Mouse (Mus musculus) heart, embryonic 10.5 days (tissue): ENCODE data around the gene Fgfr2. TPM values are rescaled to one million over a fixed set of nuclear protein-coding genes. Genes with fewer than 3 reads are reported as not detected.
"Not testable (repeated sequence)": the region's sequence is repeated elsewhere in the genome, so short reads cannot be mapped to it uniquely, and the experiment has no call there.

Experiments
- DNase-seq: peaks from one replicate; pipeline ENCODE4 v3.0.0-alpha.2; 2017; ENCODE audit warnings: low spot score
- H3K27ac ChIP-seq: fragments of 300-500 bp; sonication (generic); 2 replicates; pipeline ENCODE4 v1.5.1; 2016; ENCODE audit warnings: mild to moderate bottlenecking
- H3K27me3 ChIP-seq: fragments of 300-500 bp; sonication (generic); 2 replicates; pipeline ENCODE4 v1.6.1; 2016; ENCODE audit warnings: mild to moderate bottlenecking; ENCODE audit not compliant: poor library complexity, insufficient read depth, severe bottlenecking
- H3K36me3 ChIP-seq: fragments of 300-500 bp; sonication (generic); 2 replicates; pipeline ENCODE4 v1.6.1; 2016; ENCODE audit warnings: mild to moderate bottlenecking, moderate library complexity
- H3K4me1 ChIP-seq: fragments of 300-500 bp; sonication (generic); 2 replicates; pipeline ENCODE4 v1.6.1; 2016; ENCODE audit warnings: mild to moderate bottlenecking
- H3K4me3 ChIP-seq: fragments of 300-500 bp; sonication (generic); 2 replicates; pipeline ENCODE4 v1.5.1; 2016; ENCODE audit warnings: mild to moderate bottlenecking, moderate library complexity
- H3K9me3 ChIP-seq: fragments of 300-500 bp; sonication (generic); 2 replicates; pipeline ENCODE4 v1.6.1; 2016; ENCODE audit warnings: mild to moderate bottlenecking, moderate library complexity
- WGBS: fragments of 180-500 bp; shearing (Covaris S2); methylation state at CpG from one replicate; pipeline ENCODE4 v1.1.7; 2016; 5-methylcytosine and 5-hydroxymethylcytosine counted together
- polyA plus RNA-seq: library from polyadenylated mRNA; unstranded; fragments of >200 nt; fragmentation: Nextera tagmentation; extraction: Ambion mirVana; gene quantifications from 2 replicates; pipeline ENCODE4 v1.2.1, GENCODE M21; 2016

Gene Fgfr2
- polyA plus RNA-seq, 1 experiment from 2014 or later, result 46.6 TPM

DNA sequence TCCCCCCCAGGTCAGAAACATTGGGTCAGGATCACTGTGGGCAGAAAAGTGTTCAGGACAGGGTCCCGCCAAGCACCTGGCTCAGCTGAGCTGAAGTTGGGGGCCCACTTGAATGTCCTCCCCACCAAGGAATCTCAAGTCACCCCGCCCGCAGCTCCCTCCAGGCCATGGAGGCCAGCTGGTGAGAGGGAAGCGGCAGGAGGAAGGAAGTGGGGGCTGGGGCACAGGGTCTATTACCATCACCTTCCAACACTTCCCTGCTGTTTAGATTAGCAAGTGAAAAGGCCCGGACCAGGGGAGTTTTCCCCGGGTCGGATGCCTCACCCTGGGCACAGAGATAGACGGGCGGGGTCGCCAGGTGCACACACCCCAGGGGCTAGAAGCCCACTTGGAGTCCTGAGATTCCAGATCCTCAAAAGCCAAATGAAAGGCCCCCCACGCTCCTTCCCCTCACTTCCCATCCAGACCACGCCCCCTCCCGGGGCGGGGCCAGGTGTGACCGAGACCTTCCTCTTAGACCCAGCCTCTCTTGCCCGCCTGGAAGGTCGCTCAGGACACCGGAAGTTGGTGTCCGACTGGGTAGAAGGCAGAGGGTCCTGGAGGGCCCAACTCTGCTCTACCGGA is 8.2 kb downstream of the Fgfr2 start:
- peak; percentile 84 for DNase-seq
- peak overlapping the region; percentile 51 for H3K4me3 ChIP-seq
- peak overlapping the region; percentile 85 for H3K27ac ChIP-seq
- 8% methylated on average over 20 of the region's 20 CpGs for WGBS
- peaks cover 3% of the 10 kb centered on the region; the same call in 1 of the 2 replicates for H3K36me3 ChIP-seq
- H3K27me3 ChIP-seq, result no peaks in the 10 kb centered on the region
- H3K9me3 ChIP-seq, result no peaks in the 10 kb centered on the region
- peaks cover 83% of the 10 kb centered on the region for H3K4me1 ChIP-seq

DNA sequence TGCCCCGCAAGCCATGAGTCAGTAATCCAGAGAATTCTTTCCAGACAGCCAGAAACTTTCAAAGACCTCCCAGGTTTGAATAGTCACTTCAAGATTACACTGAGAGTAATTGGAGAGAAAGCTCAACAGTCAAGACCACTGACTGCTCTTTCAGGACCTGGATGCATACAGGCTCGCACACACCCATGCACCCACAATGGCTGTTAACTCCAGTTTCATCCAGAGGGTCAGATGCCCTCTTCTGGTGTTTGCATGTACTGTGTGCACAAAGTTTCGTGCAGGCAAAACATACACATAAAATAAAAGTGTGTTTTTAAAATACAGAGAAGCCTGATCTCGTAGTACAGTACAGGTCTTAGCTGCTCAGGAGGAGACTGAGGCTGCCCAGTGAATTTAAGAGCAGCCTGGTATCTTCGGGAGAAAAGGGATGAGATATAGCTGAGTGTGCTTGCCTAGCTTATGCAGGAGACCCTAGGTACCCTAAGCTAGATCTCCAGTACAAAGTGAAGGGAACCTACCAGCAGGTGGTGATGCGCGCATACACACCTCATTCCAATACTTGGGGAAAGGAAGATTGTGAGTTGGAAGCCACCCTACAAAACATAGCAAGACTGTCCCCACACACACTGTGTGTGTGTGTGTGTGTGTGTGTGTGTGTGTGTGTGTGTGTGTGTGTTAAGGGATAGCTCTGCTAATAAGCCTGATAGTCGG is 9.8 kb downstream of the Fgfr2 start:
- H3K4me3 ChIP-seq, result no peak overlapping the region
- no peaks in the 10 kb centered on the region for H3K9me3 ChIP-seq
- H3K27me3 ChIP-seq, result no peaks in the 10 kb centered on the region
- 84% methylated on average over 8 of the region's 8 CpGs for WGBS
- H3K27ac ChIP-seq, result no peak overlapping the region
- no peak for DNase-seq
- H3K36me3 ChIP-seq, result peaks cover 4% of the 10 kb centered on the region; the same call in 1 of the 2 replicates
- H3K4me1 ChIP-seq, result peaks cover 85% of the 10 kb centered on the region

DNA sequence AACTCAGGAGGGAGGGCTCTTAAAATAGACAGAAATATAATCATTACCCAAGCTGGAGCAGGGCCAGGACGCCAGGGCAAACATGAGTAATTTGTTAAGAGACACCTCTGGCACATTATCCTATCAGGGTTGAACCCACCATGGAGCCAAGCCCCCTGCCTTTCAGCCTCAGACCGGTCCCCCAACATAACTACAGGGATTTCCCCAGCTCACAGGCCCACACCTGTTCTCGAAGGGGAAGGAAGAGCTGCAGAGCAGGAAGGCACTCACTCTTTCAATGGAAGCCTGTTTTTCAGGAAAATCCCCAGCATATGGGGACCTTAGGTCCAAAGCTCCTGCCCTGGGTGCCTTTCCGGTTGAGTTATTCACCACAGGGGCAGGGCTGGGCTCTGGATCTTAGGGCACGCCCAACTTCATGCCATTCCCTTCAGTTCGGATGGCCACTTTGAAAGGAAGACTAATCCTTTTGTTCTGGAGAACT is 10.8 kb downstream of the Fgfr2 start:
- H3K27ac ChIP-seq, result peak overlapping the region; percentile 13; the same call in 1 of the 2 replicates
- no peaks in the 10 kb centered on the region for H3K27me3 ChIP-seq
- peaks cover 75% of the 10 kb centered on the region for H3K4me1 ChIP-seq
- H3K4me3 ChIP-seq, result no peak overlapping the region
- no peak for DNase-seq
- peaks cover 4% of the 10 kb centered on the region; the same call in 1 of the 2 replicates for H3K36me3 ChIP-seq
- 35% methylated on average over 6 of the region's 6 CpGs for WGBS
- no peaks in the 10 kb centered on the region for H3K9me3 ChIP-seq

DNA sequence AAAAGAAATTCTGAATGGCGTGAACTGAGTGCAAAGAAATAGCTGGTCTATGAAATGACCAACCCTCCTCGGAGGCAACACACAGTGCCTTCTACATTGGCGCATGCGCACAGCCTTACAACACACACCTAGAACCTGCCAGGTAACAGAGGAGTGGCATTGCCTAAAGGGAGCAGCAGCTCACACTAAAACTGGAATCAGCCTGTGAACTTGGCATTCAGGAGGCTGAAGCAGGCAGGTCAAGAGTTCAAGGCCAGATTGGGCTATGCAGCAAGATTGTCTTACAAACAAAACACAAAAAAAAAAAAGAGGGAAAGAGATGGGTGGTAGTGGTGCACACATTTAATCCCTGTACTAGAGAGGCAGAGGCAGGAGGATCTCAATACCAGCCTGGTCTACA is 13.7 kb downstream of the Fgfr2 start:
- no peak overlapping the region for H3K4me3 ChIP-seq
- H3K27ac ChIP-seq, result no peak overlapping the region
- 94% methylated on average over 4 of the region's 4 CpGs for WGBS
- no peak for DNase-seq
- H3K27me3 ChIP-seq, result no peaks in the 10 kb centered on the region
- peaks cover 64% of the 10 kb centered on the region for H3K4me1 ChIP-seq
- peaks cover 4% of the 10 kb centered on the region; the same call in 1 of the 2 replicates for H3K36me3 ChIP-seq
- H3K9me3 ChIP-seq, result no peaks in the 10 kb centered on the region

DNA sequence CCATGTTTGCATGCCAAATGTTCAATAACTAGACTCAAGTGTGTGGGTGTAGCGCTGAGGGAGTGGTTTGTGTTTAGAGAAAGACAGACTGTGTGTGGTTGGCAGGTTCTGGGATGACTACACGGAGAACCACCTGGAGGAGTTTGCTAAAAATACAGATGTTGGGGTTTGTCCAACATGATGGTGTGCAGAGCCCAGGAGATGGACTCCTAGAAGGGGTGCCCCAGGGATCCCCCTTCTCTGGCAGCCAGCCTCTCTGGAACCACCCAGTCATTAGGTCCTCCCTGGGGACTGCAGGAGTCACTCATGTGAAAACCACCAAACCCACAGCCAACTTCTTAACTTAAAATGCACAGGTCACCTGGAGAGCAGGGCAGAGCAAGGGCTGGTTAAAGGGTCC is 14.5 kb downstream of the Fgfr2 start:
- no peaks in the 10 kb centered on the region for H3K9me3 ChIP-seq
- 92% methylated on average over 2 of the region's 2 CpGs for WGBS
- H3K4me1 ChIP-seq, result peaks cover 58% of the 10 kb centered on the region
- H3K4me3 ChIP-seq, result no peak overlapping the region
- no peak for DNase-seq
- peaks cover 4% of the 10 kb centered on the region; the same call in 1 of the 2 replicates for H3K36me3 ChIP-seq
- H3K27me3 ChIP-seq, result no peaks in the 10 kb centered on the region
- no peak overlapping the region for H3K27ac ChIP-seq

DNA sequence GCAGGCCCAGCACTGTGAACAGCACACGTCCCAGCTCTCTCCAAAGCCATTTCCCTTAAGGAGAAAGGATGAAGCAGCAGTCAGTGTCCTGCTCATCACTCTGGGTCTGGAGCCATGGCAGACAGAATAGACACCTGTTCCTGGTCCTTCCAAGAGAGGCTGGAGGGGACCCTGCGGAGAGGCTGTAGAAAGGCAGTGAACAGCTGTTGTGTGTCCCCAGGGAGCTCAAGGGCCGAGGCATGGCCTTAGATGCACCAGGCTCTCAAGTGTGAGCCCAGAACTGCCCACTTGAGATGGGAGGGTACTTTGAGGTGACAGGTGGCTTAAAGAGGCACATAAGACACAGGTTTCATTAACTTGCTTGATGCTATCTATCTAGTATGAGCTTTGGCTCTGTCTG is 20.6 kb downstream of the Fgfr2 start:
- 0 out of 2 replicates have a peak, but pooled peaks cover 4% of the 10 kb centered on the region for H3K36me3 ChIP-seq
- H3K9me3 ChIP-seq, result no peaks in the 10 kb centered on the region
- peaks cover 72% of the 10 kb centered on the region for H3K4me1 ChIP-seq
- no peak for DNase-seq
- no peaks in the 10 kb centered on the region for H3K27me3 ChIP-seq
- H3K4me3 ChIP-seq, result no peak overlapping the region
- 72% methylated on average over 3 of the region's 3 CpGs for WGBS
- no peak overlapping the region for H3K27ac ChIP-seq

DNA sequence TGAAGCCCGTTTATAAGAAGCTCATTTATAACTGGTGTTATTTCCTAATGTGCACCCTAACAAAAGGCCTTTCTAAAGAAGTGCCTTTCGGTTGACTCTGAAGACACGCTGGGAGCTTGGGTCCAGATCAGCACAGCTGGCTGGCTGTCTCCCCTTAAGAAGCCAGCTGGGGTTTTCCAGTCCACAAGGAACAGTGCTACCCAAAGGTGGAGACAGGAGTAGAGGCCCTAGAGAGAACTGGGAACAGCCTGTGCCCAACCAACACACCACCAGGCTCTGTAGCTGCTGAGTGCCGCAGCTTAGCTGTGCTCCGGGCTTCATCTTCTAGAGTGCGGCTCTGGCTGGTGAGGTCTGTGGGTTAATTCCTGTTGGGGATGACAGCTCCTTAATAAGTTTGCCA is 22.1 kb downstream of the Fgfr2 start:
- no peak for DNase-seq
- 86% methylated on average over 6 of the region's 6 CpGs for WGBS
- peaks cover 70% of the 10 kb centered on the region for H3K4me1 ChIP-seq
- no peaks in the 10 kb centered on the region for H3K9me3 ChIP-seq
- 0 out of 2 replicates have a peak, but pooled peaks cover 4% of the 10 kb centered on the region for H3K36me3 ChIP-seq
- H3K27me3 ChIP-seq, result no peaks in the 10 kb centered on the region
- no peak overlapping the region for H3K4me3 ChIP-seq
- H3K27ac ChIP-seq, result no peak overlapping the region

DNA sequence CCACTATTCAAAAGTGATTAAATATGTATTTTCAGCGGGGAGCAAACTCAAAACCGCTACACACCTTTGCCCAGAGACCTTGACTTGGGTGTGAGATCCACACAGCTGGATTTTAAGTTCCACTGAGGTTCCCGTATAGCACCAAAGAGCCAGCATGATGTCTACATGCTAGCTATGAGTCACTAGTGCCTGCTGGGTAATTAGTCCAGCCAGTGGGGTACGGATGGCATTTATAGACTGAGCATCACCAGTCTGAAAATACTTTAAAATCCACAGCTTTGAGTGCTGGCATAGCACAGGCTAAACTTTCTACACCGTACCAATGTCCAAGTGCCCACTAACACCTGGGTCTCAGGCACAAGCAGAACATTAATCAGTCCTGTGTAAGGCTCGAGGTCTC is 23.0 kb downstream of the Fgfr2 start:
- peaks cover 8% of the 10 kb centered on the region for H3K36me3 ChIP-seq
- H3K27me3 ChIP-seq, result no peaks in the 10 kb centered on the region
- no peaks in the 10 kb centered on the region for H3K9me3 ChIP-seq
- DNase-seq, result no peak
- H3K4me3 ChIP-seq, result no peak overlapping the region
- 71% methylated on average over 6 of the region's 6 CpGs for WGBS
- H3K27ac ChIP-seq, result peak overlapping the region; percentile 18; the same call in 1 of the 2 replicates
- H3K4me1 ChIP-seq, result peaks cover 68% of the 10 kb centered on the region

DNA sequence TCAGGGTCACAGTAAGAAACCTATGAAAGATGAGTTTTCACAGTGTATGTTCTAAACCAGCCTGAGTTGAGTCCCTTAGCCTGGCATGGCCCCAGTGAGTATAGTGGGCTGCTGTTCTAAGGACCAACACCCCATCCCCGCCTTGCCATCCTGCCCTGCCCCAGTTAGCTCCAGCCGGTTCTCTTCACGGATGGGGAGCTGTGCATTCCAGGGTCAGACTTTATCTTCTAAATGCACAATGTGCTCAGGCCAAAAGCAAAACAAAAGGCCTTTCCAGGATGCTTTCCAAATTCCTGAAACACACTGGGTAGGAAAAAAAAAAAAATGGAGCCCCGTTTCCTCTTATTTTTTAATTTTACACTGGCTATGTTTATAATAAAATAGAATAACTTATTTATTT is 23.9 kb downstream of the Fgfr2 start:
- Histone ChIP-seq H3K4me3 (no peak overlapping the region), H3K27me3 (no peaks in the 10 kb centered on the region), H3K4me1 (peaks cover 62% of the 10 kb centered on the region), H3K36me3 (peaks cover 8% of the 10 kb centered on the region), H3K27ac (peak overlapping the region; percentile 65; the same call in 1 of the 2 replicates), H3K9me3 (no peaks in the 10 kb centered on the region)
- WGBS, result 42% methylated on average over 4 of the region's 4 CpGs
- DNase-seq, result no peak

DNA sequence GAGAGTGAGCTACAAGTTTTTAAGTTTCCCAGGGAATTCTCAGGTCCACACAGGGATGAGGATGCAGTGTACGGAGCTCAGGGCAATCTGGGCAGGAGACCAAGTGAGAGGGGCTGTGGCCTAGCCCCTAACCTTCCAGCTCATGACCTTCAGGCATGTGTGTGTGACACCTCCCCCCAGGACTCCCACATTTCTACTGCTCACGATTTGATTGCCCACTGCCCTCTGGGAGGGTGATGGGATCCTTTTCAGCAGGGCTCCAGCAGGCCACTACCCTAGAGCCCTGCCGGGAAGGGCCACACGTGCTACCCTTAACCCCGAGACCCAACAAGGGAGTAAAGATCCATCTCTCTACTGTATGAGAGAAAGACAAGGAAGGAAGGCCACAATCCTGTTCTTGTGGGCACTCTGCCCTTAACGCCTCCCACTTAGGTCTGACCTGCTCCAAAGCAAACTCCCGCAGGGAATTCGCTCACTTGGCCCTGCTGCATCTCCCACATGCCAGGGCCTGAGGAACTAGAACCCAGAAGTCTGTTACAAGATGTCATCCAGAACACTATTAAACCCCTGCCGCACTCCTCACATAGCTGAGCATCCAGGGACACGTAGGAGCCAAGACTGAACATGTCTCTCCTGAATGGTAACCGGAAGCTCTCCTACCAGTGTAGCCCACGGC is 24.9 kb downstream of the Fgfr2 start:
- H3K27me3 ChIP-seq, result no peaks in the 10 kb centered on the region
- peaks cover 56% of the 10 kb centered on the region for H3K4me1 ChIP-seq
- DNase-seq, result no peak
- H3K4me3 ChIP-seq, result no peak overlapping the region
- WGBS, result 76% methylated on average over 12 of the region's 12 CpGs
- peak overlapping the region; percentile 65 for H3K27ac ChIP-seq
- H3K36me3 ChIP-seq, result peaks cover 10% of the 10 kb centered on the region
- no peaks in the 10 kb centered on the region for H3K9me3 ChIP-seq

DNA sequence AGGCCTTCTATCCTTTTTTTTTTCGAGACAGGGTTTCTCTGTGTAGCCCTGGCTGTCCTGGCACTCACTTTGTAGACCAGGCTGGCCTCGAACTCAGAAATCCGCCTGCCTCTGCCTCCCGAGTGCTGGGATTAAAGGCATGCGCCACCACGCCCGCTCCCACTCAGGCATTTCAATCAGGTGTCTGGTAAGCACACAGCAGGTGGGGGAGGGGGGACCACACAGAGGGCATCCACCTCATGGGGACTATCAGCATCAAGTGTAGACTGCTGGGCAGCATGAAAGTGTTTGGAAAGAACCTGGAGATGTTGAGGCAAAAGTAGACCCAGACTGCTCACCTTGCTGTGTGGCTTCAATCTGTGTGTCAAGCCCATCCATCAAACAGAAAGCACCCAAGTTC is 27.5 kb downstream of the Fgfr2 start:
- DNase-seq, H3K9me3 ChIP-seq, H3K27ac ChIP-seq, H3K4me3 ChIP-seq, H3K27me3 ChIP-seq: not testable (repeated sequence)
- WGBS, result 90% methylated on average over 7 of the region's 7 CpGs
- H3K4me1 ChIP-seq, result peaks cover 47% of the 10 kb centered on the region
- H3K36me3 ChIP-seq, result peaks cover 13% of the 10 kb centered on the region

DNA sequence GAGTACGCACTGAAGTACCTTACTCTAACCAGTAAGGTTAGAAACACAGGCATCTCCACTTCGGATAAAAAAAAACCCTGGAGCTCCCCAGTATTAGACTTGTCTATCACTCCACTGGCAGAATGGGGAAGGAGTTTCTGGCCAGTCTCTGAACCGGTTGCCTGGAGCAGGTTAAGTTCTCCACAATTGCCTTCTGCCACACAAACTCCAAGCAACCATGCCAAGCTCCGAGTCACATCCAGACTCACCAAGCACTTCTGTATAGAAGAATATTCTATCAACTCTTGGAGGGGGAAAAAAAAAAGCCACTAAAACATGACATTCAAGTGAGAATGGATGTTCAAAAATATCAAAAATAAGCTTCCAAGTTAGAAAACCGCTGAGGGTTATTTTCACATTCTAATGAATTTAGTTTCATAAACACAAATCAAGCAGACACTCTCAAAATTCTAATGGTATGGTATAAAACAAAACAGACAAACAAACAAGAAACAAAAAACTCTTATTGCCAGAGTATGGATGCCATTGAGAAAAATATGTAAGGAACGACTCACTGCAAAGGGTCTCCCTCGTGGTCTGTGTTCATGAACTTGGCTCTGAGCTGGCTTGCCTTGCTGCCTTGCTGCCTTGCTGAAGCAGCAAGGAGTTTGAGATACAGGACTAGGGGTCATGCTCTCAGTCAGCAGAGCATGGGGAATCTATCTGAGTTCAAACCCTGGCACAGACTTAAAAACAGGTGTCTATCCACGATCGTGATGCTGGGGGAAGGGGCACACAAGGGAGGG is 28.2 kb downstream of the Fgfr2 start:
- Histone ChIP-seq H3K27ac (no peak overlapping the region), H3K27me3 (no peaks in the 10 kb centered on the region), H3K36me3 (peaks cover 13% of the 10 kb centered on the region), H3K4me1 (peaks cover 47% of the 10 kb centered on the region), H3K4me3 (no peak overlapping the region), H3K9me3 (no peaks in the 10 kb centered on the region)
- 80% methylated on average over 9 of the region's 9 CpGs for WGBS
- DNase-seq, result no peak
